Mouse (Mus musculus) kidney, adult 2 months (tissue): ENCODE measurements around the gene P2ry1. TPM values are rescaled to one million over a fixed set of nuclear protein-coding genes. Genes with fewer than 3 reads are reported as not detected.

Experiments used
- DNase-seq: peaks from one replicate; pipeline ENCODE4 v3.0.0; 2021
- H3K27ac ChIP-seq: fragments of 200-500 bp; 2 replicates; pipeline ENCODE4 v1.5.1; 2012; ENCODE audit warnings: low read depth, low read length, control low read depth, inconsistent platforms; ENCODE audit not compliant: insufficient read depth
- H3K27me3 ChIP-seq: fragments of 200-500 bp; replicated peaks from 2 replicates; pipeline ENCODE4 v1.6.1; 2012; ENCODE audit warnings: mild to moderate bottlenecking, moderate library complexity, low read length, inconsistent platforms; ENCODE audit not compliant: control insufficient read depth, insufficient read depth
- H3K36me3 ChIP-seq: fragments of 200-500 bp; 2 replicates; pipeline ENCODE4 v1.6.1; 2012; ENCODE audit warnings: mild to moderate bottlenecking, moderate library complexity, low read length, inconsistent platforms; ENCODE audit not compliant: control insufficient read depth, insufficient read depth
- H3K4me1 ChIP-seq: fragments of 200-500 bp; 2 replicates; pipeline ENCODE4 v1.6.1; 2011; ENCODE audit warnings: low read length; ENCODE audit not compliant: control insufficient read depth, insufficient read depth
- H3K4me3 ChIP-seq: fragments of 200-500 bp; 2 replicates; pipeline ENCODE4 v1.5.1; 2011; ENCODE audit warnings: mild to moderate bottlenecking, low read depth, low read length, control low read depth; ENCODE audit not compliant: insufficient read depth
- CTCF ChIP-seq: fragments of 200-500 bp; conservative IDR thresholded peaks from 2 replicates; pipeline ENCODE4 v1.5.1; 2011; ENCODE audit warnings: low read depth, mild to moderate bottlenecking, control low read depth, low read length, moderate library complexity, mixed read lengths; ENCODE audit not compliant: insufficient read depth, insufficient read length
- POLR2A ChIP-seq: fragments of 200-500 bp; IDR thresholded peaks from one replicate; pipeline ENCODE4 v1.6.1; 2011; ENCODE audit warnings: low read depth, low read length, control low read depth
- WGBS: fragments of 180-500 bp; shearing (Covaris S2); methylation state at CpG from one replicate; pipeline ENCODE4 v1.1.7; 2018; 5-methylcytosine and 5-hydroxymethylcytosine counted together
- polyA plus RNA-seq: library from polyadenylated mRNA; depleted of rRNA; stranded (reverse); fragments of >200 nt; gene quantifications from 2 replicates; pipeline ENCODE4 v1.2.3, GENCODE M21; 2012

The P2ry1 gene
- polyA plus RNA-seq, 1 experiment: 3.7 TPM

DNA sequence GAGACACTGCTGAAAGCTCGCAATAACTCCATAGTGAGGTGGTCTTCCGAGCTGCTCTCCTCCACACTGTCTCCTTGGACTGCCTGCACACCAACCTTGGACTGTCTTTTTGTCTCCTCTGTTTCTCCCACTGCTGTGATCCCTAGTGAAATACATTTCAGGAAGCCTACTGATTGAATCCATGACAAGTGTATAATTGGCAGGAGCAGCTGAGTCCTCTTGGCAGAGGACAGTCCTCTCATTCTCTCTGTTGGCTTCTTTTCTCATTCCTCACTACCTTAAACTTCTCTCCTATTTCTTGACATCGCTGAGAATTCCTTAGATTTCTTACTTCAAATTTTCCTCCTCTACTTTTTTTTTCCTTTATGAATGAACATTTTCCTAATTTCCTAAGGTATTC, 4.5 kb upstream of the P2ry1 start:
- TF ChIP-seq POLR2A: no peak
- 81% methylated on average over 3 of the region's 3 CpGs for WGBS
- H3K27ac ChIP-seq: no peak overlapping the region
- no peaks in the 10 kb centered on the region for H3K36me3 ChIP-seq
- no peaks in the 10 kb centered on the region; the same call in 1 of the 2 replicates for H3K27me3 ChIP-seq
- no peak for DNase-seq
- no peaks in the 10 kb centered on the region for H3K4me1 ChIP-seq
- H3K4me3 ChIP-seq: no peak overlapping the region

- H3K27me3 ChIP-seq: no peaks in the 10 kb centered on the region; the same call in 1 of the 2 replicates
These were observed 2.9 kb upstream of the P2ry1 start for GRCm38 (mm10) chr3:60999715-61000114.

DNA sequence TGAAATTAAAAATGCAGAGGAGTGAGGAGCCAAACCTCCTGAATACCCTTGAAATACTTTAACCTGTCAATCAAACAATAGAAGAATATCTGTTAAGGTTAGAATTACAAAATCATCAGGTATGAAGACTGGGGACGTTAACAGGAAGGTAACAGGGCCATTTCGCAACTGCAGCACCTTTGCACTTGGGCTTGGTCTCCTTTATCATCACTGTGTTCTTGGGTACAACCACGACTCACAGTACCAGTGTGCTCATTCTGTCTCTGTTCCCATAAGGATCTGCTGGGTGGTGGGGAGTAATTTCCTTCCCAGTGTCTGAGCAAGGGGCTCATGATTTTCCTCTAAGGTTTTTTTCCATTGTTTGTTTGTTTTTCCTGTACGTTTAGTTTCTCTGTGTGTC, 1.8 kb upstream of the P2ry1 start:
- TF ChIP-seq CTCF (no peak), POLR2A (no peak)
- no peak overlapping the region for H3K27ac ChIP-seq
- H3K4me3 ChIP-seq: no peak overlapping the region
- DNase-seq: no peak
- H3K27me3 ChIP-seq: no peaks in the 10 kb centered on the region; the same call in 1 of the 2 replicates
- H3K36me3 ChIP-seq: no peaks in the 10 kb centered on the region
- WGBS: 80% methylated on average over 4 of the region's 4 CpGs
- 0 out of 2 replicates have a peak, but pooled peaks cover 4% of the 10 kb centered on the region for H3K4me1 ChIP-seq

More at GRCm38 (mm10) chr3:60999715-61000114, 2.9 kb upstream of the P2ry1 start:
- Histone ChIP-seq H3K27ac (no peak overlapping the region), H3K4me1 (0 out of 2 replicates have a peak, but pooled peaks cover 4% of the 10 kb centered on the region), H3K4me3 (no peak overlapping the region), H3K36me3 (no peaks in the 10 kb centered on the region)
- no peak for DNase-seq
- no peak for TF ChIP-seq POLR2A
- no peak for TF ChIP-seq CTCF

DNA sequence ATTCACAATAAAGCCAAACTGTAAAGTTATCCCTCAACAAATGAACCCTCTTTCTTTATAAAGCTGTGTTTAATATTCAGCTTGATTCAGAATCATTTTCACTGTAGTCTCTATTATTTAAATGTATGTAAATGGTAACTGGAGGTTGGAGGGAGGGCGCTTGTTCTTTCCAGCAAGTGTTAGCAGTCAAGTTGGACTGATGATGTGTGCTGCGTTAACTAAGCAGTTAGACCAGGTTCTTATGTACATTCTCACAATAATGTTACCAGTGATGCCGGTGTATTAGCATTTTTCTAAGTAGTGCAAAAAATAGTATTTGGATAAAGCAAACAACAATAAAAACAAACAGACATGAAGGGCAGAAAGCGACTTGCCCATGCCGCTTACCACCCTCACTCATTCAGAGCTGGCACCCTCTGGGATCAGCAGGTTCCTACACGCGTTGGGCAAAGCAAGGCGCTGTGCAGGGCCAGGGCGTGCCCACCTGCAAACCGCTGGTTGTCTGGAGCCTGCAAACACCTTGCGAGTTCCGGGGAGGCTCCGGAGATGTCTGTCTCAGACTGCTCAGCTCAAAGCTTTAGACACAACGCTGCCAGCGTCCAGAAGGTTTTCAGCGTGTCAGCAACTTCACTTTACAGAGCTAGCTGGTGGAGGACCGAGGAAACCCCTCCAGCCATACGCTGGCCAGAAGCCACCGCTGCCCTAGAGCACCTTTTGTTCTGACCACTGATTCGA, 576 bp upstream of the P2ry1 start:
- H3K27me3 ChIP-seq: no peaks in the 10 kb centered on the region; the same call in 1 of the 2 replicates
- 0 out of 2 replicates have a peak, but pooled peaks cover 4% of the 10 kb centered on the region for H3K4me1 ChIP-seq
- WGBS: 6% methylated on average over 20 of the region's 20 CpGs
- peak overlapping the region; percentile 73 for H3K4me3 ChIP-seq
- no peak for TF ChIP-seq POLR2A
- TF ChIP-seq CTCF: no peak
- H3K36me3 ChIP-seq: no peaks in the 10 kb centered on the region
- no peak overlapping the region for H3K27ac ChIP-seq
- no peak for DNase-seq

GRCm38 (mm10) chr3:61004611-61005010, 2.0 kb downstream of the P2ry1 start:
- TF ChIP-seq CTCF: no peak
- no peak for TF ChIP-seq POLR2A
- WGBS: 84% methylated on average over 1 of the region's 1 CpGs
- H3K4me1 ChIP-seq: 0 out of 2 replicates have a peak, but pooled peaks cover 4% of the 10 kb centered on the region
- no peak overlapping the region for H3K4me3 ChIP-seq
- DNase-seq: no peak
- no peaks in the 10 kb centered on the region for H3K27me3 ChIP-seq
- no peaks in the 10 kb centered on the region for H3K36me3 ChIP-seq
- H3K27ac ChIP-seq: no peak overlapping the region

DNA sequence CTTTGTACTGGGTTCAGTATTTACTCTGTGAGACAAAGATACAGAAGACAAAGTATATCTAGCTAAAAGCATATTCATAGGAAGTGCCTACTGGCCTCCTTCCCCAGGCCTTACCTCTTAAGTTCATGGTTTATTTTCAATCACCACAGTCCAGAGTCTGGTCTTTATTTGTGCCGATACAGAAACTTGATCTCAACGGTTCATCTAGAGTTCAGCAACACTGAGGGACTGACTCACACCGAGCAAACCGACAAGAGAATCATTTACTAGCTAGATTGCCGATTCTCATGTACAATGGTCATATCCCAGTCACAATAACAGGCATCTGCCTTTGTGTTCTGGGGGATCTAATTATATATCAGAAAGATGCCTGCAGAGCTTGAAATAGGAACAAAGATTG, 9.1 kb downstream of the P2ry1 start:
- Histone ChIP-seq H3K27ac (no peak overlapping the region), H3K4me3 (no peak overlapping the region), H3K36me3 (no peaks in the 10 kb centered on the region), H3K4me1 (no peaks in the 10 kb centered on the region; the same call in 1 of the 2 replicates), H3K27me3 (no peaks in the 10 kb centered on the region)
- 39% methylated on average over 5 of the region's 5 CpGs for WGBS
- TF ChIP-seq CTCF (no peak), POLR2A (no peak)
- DNase-seq: peak; percentile 51

DNA sequence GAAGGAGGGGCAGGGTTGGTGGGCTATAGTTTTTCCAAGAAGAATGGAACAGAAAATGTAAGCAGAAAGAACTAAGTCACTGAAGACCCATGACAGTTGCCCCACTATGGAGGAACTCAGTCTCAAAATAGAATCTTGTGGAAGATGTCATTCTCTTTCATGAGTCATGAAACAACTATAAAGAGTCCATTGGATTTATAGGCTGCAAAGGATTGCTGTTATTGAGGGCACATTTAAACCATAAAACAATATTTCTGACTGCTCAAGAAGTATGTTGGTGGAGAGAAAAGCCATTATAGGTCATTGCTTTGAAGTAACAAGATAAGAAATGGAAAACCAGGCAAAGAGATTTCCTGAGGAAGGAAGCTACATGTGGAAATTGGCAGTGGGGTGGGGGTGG, 10.0 kb downstream of the P2ry1 start:
- Histone ChIP-seq H3K27me3 (no peaks in the 10 kb centered on the region), H3K4me3 (no peak overlapping the region), H3K36me3 (no peaks in the 10 kb centered on the region), H3K4me1 (no peaks in the 10 kb centered on the region; the same call in 1 of the 2 replicates), H3K27ac (no peak overlapping the region)
- TF ChIP-seq CTCF (no peak), POLR2A (no peak)
- DNase-seq: no peak

DNA sequence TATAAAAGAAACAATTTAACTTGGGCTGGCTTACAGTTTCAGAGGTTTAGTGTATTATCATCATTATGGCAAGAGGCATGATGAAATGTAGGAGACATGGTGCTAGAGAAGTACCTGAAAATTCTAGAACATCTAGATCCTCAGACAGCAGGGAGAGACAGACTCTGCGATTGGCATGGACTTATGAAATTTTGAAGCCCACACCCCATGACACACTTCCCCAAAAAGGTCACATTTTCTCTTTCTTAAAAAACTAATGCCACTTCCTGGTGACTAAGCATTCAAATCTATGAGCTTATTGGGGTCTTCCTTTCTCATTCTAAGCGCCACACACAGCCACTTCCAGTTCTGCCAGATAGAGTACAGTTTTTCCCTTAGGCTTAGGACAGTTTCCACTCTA, 14.1 kb downstream of the P2ry1 start:
- Histone ChIP-seq H3K4me1 (no peaks in the 10 kb centered on the region; the same call in 1 of the 2 replicates), H3K27ac (no peak overlapping the region), H3K4me3 (no peak overlapping the region), H3K36me3 (no peaks in the 10 kb centered on the region), H3K27me3 (no peaks in the 10 kb centered on the region)
- DNase-seq: no peak
- WGBS: 97% methylated on average over 2 of the region's 2 CpGs
- no peak for TF ChIP-seq CTCF
- no peak for TF ChIP-seq POLR2A
